Mouse (Mus musculus): ENCODE measurements around the gene Mapkapk3. TPM values are rescaled to one million over a fixed set of nuclear protein-coding genes. Genes with fewer than 3 reads are reported as not detected.

Mapkapk3 gene
- polyA plus RNA-seq (2016; fragmentation: Nextera tagmentation; extraction: Ambion mirVana), result 2.6 and 3.4 TPM in 2 replicates

DNA sequence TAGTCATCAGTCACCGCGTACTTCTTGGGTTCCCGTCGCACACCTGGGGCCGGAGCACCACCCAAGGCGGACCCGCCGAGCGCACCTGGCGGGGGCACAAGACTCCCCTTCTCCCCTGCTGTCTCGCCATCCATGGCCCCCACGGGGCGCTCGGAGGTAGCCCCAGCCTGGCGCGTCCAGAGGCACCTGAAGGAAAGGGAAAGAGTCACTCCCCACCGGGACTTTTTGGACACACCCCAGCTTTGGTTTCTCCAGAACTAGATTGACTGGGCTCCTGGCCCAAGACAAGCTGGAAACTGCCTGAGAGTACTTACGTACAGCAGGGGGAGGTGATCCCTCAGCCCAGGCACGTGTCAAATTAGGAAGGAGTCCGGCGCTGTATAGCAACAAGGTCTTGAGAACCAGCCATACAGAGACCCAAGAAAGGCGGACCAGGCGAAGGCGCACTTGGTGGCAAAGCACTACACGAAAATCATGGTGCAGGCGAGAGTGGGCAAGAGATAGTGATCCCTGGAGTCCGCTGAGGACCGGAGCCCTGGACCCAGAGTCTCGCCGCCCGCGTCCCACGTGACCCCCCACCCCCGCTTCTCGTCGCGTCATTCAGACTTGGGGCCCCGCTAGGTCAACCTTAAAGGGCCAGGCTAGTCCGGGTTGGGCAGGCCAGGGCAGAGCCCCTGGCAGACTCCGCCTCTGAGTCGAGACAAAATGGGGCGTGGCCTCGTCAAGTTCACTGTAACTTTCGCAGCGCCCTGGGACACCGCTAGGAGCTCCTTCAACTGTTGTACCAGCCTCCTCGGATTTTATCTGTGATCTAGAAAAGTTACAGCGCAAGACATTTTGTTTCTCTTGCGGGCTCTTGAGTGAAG is at the start of gene Mapkapk3:
Gene Mapkapk3 (minus strand): TSS at position 667 of the 866 bp plus-strand sequence.
- 2% methylated on average over 49 of the region's 49 CpGs for WGBS
- no peak within 1 kb of the TSS for H3K27ac ChIP-seq (replicated peaks)
- H3K4me2 ChIP-seq (replicated peaks), result peak within 1 kb of the TSS; percentile 62
- ATAC-seq (ENCODE audit: low FRiP score, low read depth), result peak; percentile 64; the same call in 1 of the 2 replicates
- H3K27me3 ChIP-seq, result peaks cover 33% of the 10 kb centered on the region
- H3K4me3 ChIP-seq, result peak within 1 kb of the TSS; percentile 42
- no peaks in the 10 kb centered on the region for H3K9me3 ChIP-seq
- peaks cover 11% of the 10 kb centered on the region for H3K4me1 ChIP-seq
- H3K9ac ChIP-seq (replicated peaks), result peak within 1 kb of the TSS; percentile 31
- no peaks in the 10 kb centered on the region for H3K36me3 ChIP-seq

DNA sequence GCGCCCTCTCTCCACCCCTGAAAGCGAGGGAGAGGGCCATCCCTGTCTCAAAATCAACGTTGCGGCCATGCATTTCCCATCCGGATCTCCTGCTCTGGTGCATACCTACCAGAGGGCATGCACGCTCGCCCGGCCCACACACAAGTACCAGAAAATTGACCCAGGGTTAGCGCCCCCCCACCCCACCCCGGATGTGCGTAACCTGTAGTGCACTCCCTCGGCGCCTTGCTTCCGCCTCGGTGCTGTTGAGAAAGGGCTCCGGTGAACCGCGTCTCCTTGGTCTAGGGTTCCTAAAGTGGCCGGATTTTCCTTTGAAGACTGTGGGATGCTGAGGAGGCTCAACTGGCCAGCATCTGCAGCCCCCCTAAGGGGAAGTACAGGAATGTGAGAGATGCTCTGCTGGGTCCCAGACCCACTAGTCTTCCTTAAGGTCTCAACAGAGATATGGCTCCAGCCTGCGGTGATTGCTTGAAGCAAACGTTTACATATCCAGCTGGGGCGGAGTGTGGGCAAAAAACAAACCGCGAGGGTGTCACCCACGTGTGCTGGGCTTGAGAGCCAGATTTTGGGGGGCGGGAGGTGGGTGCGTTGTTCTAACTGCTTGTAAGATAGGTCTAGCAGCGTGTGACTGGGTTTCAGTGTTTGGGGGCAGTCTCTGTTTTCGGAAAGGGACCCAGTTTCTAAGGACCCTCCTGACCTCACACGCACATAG is 48.7 kb upstream of the Mapkapk3 start, which contains the start of gene Hemk1:
Gene Hemk1 (minus strand): TSS at position 179 of the 712 bp plus-strand sequence.
- H3K36me3 ChIP-seq, result 0 out of 2 replicates have a peak, but pooled peaks cover 7% of the 10 kb centered on the region
- peak; percentile 71 for ATAC-seq (ENCODE audit: low FRiP score, low read depth)
- 4% methylated on average over 30 of the region's 30 CpGs for WGBS
- H3K27ac ChIP-seq (replicated peaks), result peak within 1 kb of the TSS; percentile 76
- H3K4me3 ChIP-seq, result peak within 1 kb of the TSS; percentile 61
- no peaks in the 10 kb centered on the region for H3K9me3 ChIP-seq
- H3K27me3 ChIP-seq, result peaks cover 21% of the 10 kb centered on the region
- peak within 1 kb of the TSS; percentile 74 for H3K9ac ChIP-seq (replicated peaks)
- H3K4me1 ChIP-seq, result peaks cover 30% of the 10 kb centered on the region
- peak within 1 kb of the TSS; percentile 93 for H3K4me2 ChIP-seq (replicated peaks)

- Histone ChIP-seq H3K4me2 (replicated peaks) (no peak overlapping the region), H3K36me3 (peaks cover 18% of the 10 kb centered on the region; the same call in 1 of the 2 replicates), H3K9ac (replicated peaks) (no peak overlapping the region), H3K4me1 (peaks cover 30% of the 10 kb centered on the region), H3K27ac (replicated peaks) (no peak overlapping the region), H3K27me3 (peaks cover 5% of the 10 kb centered on the region), H3K4me3 (no peak overlapping the region), H3K9me3 (no peaks in the 10 kb centered on the region)
- ATAC-seq (ENCODE audit: low FRiP score, low read depth), result no peak
- WGBS, result 90% methylated on average over 6 of the region's 6 CpGs
Measured at GRCm38 (mm10) chr9:107336386-107336785, 46.7 kb upstream of the Mapkapk3 start.

DNA sequence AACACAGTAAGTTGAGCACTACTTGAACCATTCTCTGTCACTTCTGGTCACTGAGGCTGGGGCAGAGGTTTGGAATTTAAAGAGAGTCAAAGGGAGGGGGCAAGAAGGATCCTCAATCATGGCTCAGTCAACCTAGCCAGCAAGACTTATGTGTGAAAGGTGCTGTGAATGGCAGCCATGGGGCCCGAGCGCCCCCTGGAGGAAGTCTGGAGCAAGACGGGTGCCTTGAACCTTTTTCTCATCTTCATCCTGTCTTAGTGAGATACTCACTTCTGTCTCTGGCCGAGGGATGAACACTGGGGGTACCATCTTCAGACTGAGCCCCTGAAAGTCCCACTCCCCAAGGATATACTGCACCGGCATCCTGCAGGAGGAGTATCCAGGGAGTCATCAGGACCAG is 46.2 kb upstream of the Mapkapk3 start:
- no peak overlapping the region for H3K27ac ChIP-seq (replicated peaks)
- H3K4me2 ChIP-seq (replicated peaks), result no peak overlapping the region
- H3K36me3 ChIP-seq, result peaks cover 18% of the 10 kb centered on the region; the same call in 1 of the 2 replicates
- H3K27me3 ChIP-seq, result 0 out of 2 replicates have a peak, but pooled peaks cover under 1% of the 10 kb centered on the region
- H3K4me3 ChIP-seq, result no peak overlapping the region
- H3K4me1 ChIP-seq, result peaks cover 26% of the 10 kb centered on the region
- no peaks in the 10 kb centered on the region for H3K9me3 ChIP-seq
- H3K9ac ChIP-seq (replicated peaks), result no peak overlapping the region
- no peak for ATAC-seq (ENCODE audit: low FRiP score, low read depth)
- 12% methylated on average over 5 of the region's 5 CpGs for WGBS

GRCm38 (mm10) chr9:107335046-107335445 is 45.4 kb upstream of the Mapkapk3 start:
- H3K27me3 ChIP-seq, result no peaks in the 10 kb centered on the region

DNA sequence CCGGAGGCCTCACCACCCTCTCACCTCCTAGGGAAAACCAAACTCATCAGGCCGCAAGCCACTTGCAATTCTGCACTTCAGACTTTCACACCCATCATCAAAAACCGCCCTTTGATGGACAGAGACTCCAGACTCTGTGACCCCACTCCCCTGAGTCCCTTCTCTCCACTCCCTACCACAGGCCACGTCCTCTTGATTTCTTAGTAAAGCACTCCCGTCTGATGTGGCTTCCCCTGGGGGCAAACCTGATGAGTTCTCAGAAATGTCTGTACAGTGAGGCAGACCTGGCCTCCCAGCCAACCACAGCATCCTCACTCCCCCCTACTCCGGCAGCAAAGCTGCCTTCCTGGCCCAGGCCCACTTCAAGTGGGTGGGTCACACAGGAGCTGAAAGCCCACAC is 44.7 kb upstream of the Mapkapk3 start:
- H3K4me1 ChIP-seq, result peaks cover 16% of the 10 kb centered on the region
- H3K4me3 ChIP-seq, result no peak overlapping the region
- ATAC-seq (ENCODE audit: low FRiP score, low read depth), result no peak
- no peaks in the 10 kb centered on the region for H3K9me3 ChIP-seq
- H3K27me3 ChIP-seq, result no peaks in the 10 kb centered on the region
- H3K4me2 ChIP-seq (replicated peaks), result no peak overlapping the region
- H3K27ac ChIP-seq (replicated peaks), result no peak overlapping the region
- peaks cover 23% of the 10 kb centered on the region for H3K36me3 ChIP-seq
- H3K9ac ChIP-seq (replicated peaks), result no peak overlapping the region
- 85% methylated on average over 6 of the region's 6 CpGs for WGBS

More at GRCm38 (mm10) chr9:107335046-107335445, 45.4 kb upstream of the Mapkapk3 start:
- Histone ChIP-seq H3K27ac (replicated peaks) (no peak overlapping the region), H3K36me3 (peaks cover 18% of the 10 kb centered on the region; the same call in 1 of the 2 replicates), H3K9ac (replicated peaks) (no peak overlapping the region), H3K4me1 (peaks cover 22% of the 10 kb centered on the region), H3K4me3 (no peak overlapping the region), H3K9me3 (no peaks in the 10 kb centered on the region), H3K4me2 (replicated peaks) (no peak overlapping the region)
- WGBS, result 89% methylated on average over 5 of the region's 5 CpGs
- no peak for ATAC-seq (ENCODE audit: low FRiP score, low read depth)

GRCm38 (mm10) chr9:107333686-107334085 is 44.0 kb upstream of the Mapkapk3 start:
- H3K9ac ChIP-seq (replicated peaks), result no peak overlapping the region
- no peak overlapping the region for H3K4me2 ChIP-seq (replicated peaks)
- no peak overlapping the region for H3K4me3 ChIP-seq
- peaks cover 23% of the 10 kb centered on the region for H3K36me3 ChIP-seq
- H3K4me1 ChIP-seq, result peaks cover 9% of the 10 kb centered on the region
- H3K27ac ChIP-seq (replicated peaks), result no peak overlapping the region
- no peak for ATAC-seq (ENCODE audit: low FRiP score, low read depth)
- 67% methylated on average over 2 of the region's 2 CpGs for WGBS
- no peaks in the 10 kb centered on the region for H3K27me3 ChIP-seq
- H3K9me3 ChIP-seq, result no peaks in the 10 kb centered on the region

DNA sequence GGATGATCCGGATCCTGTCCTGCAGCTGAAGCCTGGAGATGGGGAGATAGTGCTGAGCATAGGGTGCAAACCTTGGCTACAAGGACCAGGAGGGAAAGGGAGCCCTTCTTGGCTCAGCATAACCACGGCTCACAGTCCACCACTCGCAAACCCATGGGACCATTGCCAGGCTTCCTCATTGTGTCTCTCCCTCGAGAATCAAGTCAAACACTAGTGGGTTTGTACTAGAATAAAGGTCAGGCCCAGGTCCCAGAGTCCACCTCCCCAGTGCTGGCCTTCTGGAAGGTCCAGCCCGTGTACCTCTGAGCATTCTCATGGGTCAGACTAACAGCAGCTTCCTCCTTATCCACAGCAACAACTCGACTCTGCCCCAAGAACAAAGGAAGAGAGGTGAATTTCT is 41.1 kb upstream of the Mapkapk3 start:
- no peak for ATAC-seq (ENCODE audit: low FRiP score, low read depth)
- Histone ChIP-seq H3K9ac (replicated peaks) (no peak overlapping the region), H3K27ac (replicated peaks) (no peak overlapping the region), H3K36me3 (peaks cover 35% of the 10 kb centered on the region), H3K4me2 (replicated peaks) (no peak overlapping the region), H3K27me3 (no peaks in the 10 kb centered on the region), H3K9me3 (no peaks in the 10 kb centered on the region), H3K4me3 (no peak overlapping the region), H3K4me1 (no peaks in the 10 kb centered on the region)
- 87% methylated on average over 6 of the region's 6 CpGs for WGBS

DNA sequence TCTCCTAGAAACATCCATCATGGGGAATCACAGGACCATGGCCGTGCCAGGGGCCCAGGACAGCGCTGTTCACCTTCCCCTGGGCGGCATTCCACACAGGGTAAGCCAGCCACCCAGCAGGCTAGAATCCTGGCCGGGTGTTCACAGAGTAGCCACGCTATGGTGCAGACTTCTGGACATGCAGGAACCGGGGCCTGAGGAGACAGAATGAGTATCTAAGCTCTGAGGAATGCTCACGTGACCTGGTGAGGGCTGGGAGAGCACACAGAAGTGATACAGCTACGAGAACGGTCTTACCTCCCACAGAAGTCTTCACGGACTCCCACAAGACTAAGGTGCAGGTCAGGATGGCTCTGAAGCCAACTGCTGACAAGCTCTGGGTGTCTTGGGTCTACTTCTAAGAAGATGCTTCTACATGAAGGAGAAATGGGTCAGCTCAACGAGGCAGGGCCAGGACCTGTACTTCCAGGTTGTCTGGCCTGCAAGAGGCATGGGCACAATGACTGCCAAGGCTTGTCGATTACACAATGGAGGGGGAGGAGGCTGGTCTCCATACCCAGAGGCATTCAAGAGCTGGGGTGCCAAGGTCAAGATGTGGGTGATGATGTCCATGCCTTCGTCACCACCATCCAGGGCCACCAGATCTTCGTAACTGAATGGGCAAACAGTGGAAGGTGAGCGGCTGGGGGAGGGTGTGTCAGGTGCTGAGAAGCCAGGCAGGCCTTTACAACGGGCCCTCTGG is 38.4 kb upstream of the Mapkapk3 start:
- 91% methylated on average over 16 of the region's 16 CpGs for WGBS
- no peak overlapping the region for H3K4me3 ChIP-seq

GRCm38 (mm10) chr9:107325904-107326303 is 36.2 kb upstream of the Mapkapk3 start:
- WGBS, result 91% methylated on average over 7 of the region's 7 CpGs
- no peaks in the 10 kb centered on the region for H3K27me3 ChIP-seq
- ATAC-seq (ENCODE audit: low FRiP score, low read depth), result no peak
- no peak overlapping the region for H3K4me3 ChIP-seq
- H3K4me1 ChIP-seq, result no peaks in the 10 kb centered on the region
- no peak overlapping the region for H3K4me2 ChIP-seq (replicated peaks)
- no peak overlapping the region for H3K9ac ChIP-seq (replicated peaks)
- H3K27ac ChIP-seq (replicated peaks), result no peak overlapping the region
- peaks cover 17% of the 10 kb centered on the region; the same call in 1 of the 2 replicates for H3K36me3 ChIP-seq
- no peaks in the 10 kb centered on the region for H3K9me3 ChIP-seq

More for the DNA sequence above, 38.4 kb upstream of the Mapkapk3 start:
- Histone ChIP-seq H3K27me3 (no peaks in the 10 kb centered on the region), H3K36me3 (peaks cover 28% of the 10 kb centered on the region), H3K4me2 (replicated peaks) (no peak overlapping the region), H3K27ac (replicated peaks) (no peak overlapping the region), H3K9ac (replicated peaks) (no peak overlapping the region), H3K4me1 (no peaks in the 10 kb centered on the region), H3K9me3 (no peaks in the 10 kb centered on the region)
- ATAC-seq (ENCODE audit: low FRiP score, low read depth), result no peak

GRCm38 (mm10) chr9:107324799-107325561 is 35.3 kb upstream of the Mapkapk3 start:
- Histone ChIP-seq H3K4me3 (no peak overlapping the region), H3K27me3 (no peaks in the 10 kb centered on the region), H3K36me3 (peaks cover 17% of the 10 kb centered on the region; the same call in 1 of the 2 replicates), H3K9me3 (no peaks in the 10 kb centered on the region), H3K4me2 (replicated peaks) (no peak overlapping the region), H3K27ac (replicated peaks) (no peak overlapping the region), H3K9ac (replicated peaks) (no peak overlapping the region), H3K4me1 (no peaks in the 10 kb centered on the region)
- 61% methylated on average over 4 of the region's 4 CpGs for WGBS
- ATAC-seq (ENCODE audit: low FRiP score, low read depth), result no peak

Data from midbrain, embryonic 12.5 days (tissue).